Mouse (Mus musculus): ENCODE results near the gene Ubac2. TPM values are rescaled to one million over a fixed set of nuclear protein-coding genes. Genes with fewer than 3 reads are reported as not detected.

Gene Ubac2
- total and polyA plus RNA-seq, 3 experiments: 32.8 to 40.1 (median 35.5) TPM

DNA sequence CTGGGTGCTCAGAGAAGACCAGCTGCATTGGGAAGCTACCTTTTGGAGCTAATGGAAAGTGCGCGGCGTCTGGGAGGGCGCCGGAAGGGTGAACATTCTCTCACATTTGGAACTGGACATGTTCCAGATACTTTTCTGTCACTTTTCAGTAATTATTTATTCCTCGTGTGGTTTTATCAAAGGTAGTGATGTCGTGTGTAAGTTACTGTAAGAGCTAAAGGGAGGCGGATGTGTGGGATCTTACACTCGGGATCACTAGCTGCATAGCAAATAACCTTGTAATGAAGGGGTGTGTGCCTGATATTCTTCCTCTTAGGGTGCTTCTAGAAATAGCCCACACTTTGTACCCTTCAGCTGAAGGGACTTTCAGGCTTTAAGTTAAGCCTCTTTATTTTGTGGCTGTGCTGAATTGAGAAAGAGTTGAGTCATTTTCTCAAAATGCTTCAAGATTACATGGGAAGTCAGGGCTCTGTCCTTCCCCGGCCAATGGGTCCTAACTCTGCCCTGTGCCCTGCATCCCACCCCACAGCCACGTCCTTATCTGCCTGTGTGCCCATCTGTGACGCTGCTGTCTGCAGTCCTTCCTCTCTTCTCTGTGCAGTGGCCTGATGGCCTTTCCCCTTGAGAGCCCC is 83.2 kb downstream of the Ubac2 start:
- H3K79me2 ChIP-seq (replicated peaks; ENCODE audit: control insufficient read depth, extremely low read depth, insufficient read depth, poor library complexity, severe bottlenecking): peaks cover 3% of the 10 kb centered on the region; the same call in 1 of the 2 replicates
- H3K9me3 ChIP-seq (replicated peaks; ENCODE audit: low read length): no peaks in the 10 kb centered on the region
- H3K27me3 ChIP-seq (replicated peaks): no peaks in the 10 kb centered on the region
- no peak for DNase-seq (ENCODE audit: extremely low read depth)
- dilution Hi-C loops (cut with MboI; ENCODE audit: extremely low pct_ligation_motif_present, extremely low pct_unique_long_range_greater_than_20kb, low sequenced_read_pairs) (no loop called here), in situ Hi-C loops (cut with MboI; ENCODE audit: low pct_ligation_motif_present, low pct_unique_long_range_greater_than_20kb, low sequenced_read_pairs) (no loop called here)
- peak overlapping the region; percentile 66 for H3K27ac ChIP-seq (ENCODE audit: insufficient read depth, low read depth)
- H3K4me3 ChIP-seq (replicated peaks in 1 of 3; ENCODE audit: low read depth in 2 of 3, low read length in 2 of 3, poor library complexity in 1 of 3): peak overlapping the region in 2 of 3 experiments; percentile 10 to 31
- peaks cover 0 to 22% of the 10 kb centered on the region in 2 experiments for H3K36me3 ChIP-seq (replicated peaks in 1 of 2; ENCODE audit: control insufficient read depth in 1 of 2, insufficient read depth in 1 of 2, low read length in 1 of 2)
- no peak overlapping the region for H3K9ac ChIP-seq (ENCODE audit: insufficient read depth, low read depth)
- peak; percentile 40 for TF ChIP-seq ETS1 (conservative IDR thresholded peaks at IDR 0.05; ENCODE audit: low read depth, low read length)
- no peak for TF ChIP-seq ELF1 (IDR thresholded peaks at IDR 0.05; ENCODE audit: low read depth, low read length)
- peak; percentile 86 for TF ChIP-seq MEF2A (IDR thresholded peaks at IDR 0.05; ENCODE audit: borderline replicate concordance, low read depth, low read length)
- peaks cover 38 to 76% of the 10 kb centered on the region in 2 experiments for H3K4me1 ChIP-seq (ENCODE audit: control insufficient read depth in 1 of 2, insufficient read depth in 2 of 2)
- peak overlapping the region; percentile 51 for H3K4me2 ChIP-seq (ENCODE audit: insufficient read depth, low read depth, poor library complexity, severe bottlenecking)

DNA sequence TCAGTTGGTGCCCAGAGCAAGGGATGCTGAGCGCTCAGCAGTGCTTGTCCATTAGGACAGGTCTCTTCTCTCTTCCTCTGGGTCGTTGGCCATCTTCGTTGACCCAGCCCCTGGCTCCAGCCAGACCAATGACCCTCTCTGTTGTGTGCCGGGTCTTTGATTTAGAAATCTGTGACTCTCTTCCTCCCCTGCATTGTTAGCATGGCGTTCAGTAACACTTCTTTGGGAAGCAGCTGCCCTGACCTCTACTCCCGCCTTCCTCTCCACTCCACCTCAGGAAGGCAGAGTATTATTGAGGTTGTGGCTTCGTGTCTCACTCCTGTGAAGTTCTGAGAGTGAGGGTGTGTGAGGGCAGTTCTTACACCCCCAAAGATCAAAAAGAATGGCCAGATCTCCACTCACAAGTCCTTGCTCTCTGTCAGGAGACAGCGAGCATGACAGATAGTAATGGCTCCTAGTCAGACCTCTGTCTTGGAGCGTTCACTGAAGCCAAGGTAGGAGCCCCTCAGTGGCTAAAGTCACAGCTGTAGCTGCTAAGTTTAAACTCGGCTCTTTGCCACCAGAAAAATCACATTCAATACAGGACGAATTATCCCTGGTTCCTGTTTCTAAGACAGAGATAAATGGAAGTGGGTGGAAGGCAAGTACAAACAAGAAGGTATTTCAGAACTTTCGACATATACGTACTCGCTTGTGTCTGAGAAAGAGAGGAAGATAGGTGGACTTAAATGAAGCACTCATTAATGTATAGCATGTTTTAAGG is 83.9 kb downstream of the Ubac2 start:
- Histone ChIP-seq H3K79me2 (replicated peaks; ENCODE audit: control insufficient read depth, extremely low read depth, insufficient read depth, poor library complexity, severe bottlenecking) (peaks cover 3% of the 10 kb centered on the region), H3K27ac (ENCODE audit: insufficient read depth, low read depth) (peak overlapping the region; percentile 66), H3K4me2 (ENCODE audit: insufficient read depth, low read depth, poor library complexity, severe bottlenecking) (0 out of 2 replicates have a peak overlapping the region, but pooled peaks have one; percentile 12), H3K4me1 (ENCODE audit: control insufficient read depth in 1 of 2, insufficient read depth in 2 of 2) (peaks cover 38 to 74% of the 10 kb centered on the region in 2 experiments), H3K36me3 (replicated peaks in 1 of 2; ENCODE audit: control insufficient read depth in 1 of 2, insufficient read depth in 1 of 2, low read length in 1 of 2) (peaks cover 0 to 20% of the 10 kb centered on the region in 2 experiments), H3K27me3 (replicated peaks) (no peaks in the 10 kb centered on the region), H3K4me3 (replicated peaks in 1 of 3; ENCODE audit: low read depth in 2 of 3, low read length in 2 of 3, poor library complexity in 1 of 3) (peak overlapping the region; percentile 10 to 70 (median 31)), H3K9ac (ENCODE audit: insufficient read depth, low read depth) (no peak overlapping the region), H3K9me3 (replicated peaks; ENCODE audit: low read length) (no peaks in the 10 kb centered on the region)
- TF ChIP-seq MAX (IDR thresholded peaks at IDR 0.05; ENCODE audit: low read length): no peak
- no peak for TF ChIP-seq TCF12 (IDR thresholded peaks at IDR 0.05; ENCODE audit: low read depth, low read length)
- no peak for TF ChIP-seq KAT2A (IDR thresholded peaks at IDR 0.05; ENCODE audit: insufficient replicate concordance, low read length)
- no peak for TF ChIP-seq ETS1 (conservative IDR thresholded peaks at IDR 0.05; ENCODE audit: low read depth, low read length)
- TF ChIP-seq UBTF (IDR thresholded peaks at IDR 0.05; ENCODE audit: low read depth, low read length): no peak
- TF ChIP-seq POLR2AphosphoS2 (IDR thresholded peaks at IDR 0.05; ENCODE audit: low read depth, low read length): no peak
- TF ChIP-seq RAD21 (IDR thresholded peaks at IDR 0.05; ENCODE audit: low read depth, low read length): no peak
- no peak for TF ChIP-seq MXI1 (IDR thresholded peaks at IDR 0.05; ENCODE audit: low read depth, low read length)
- TF ChIP-seq MEF2A (IDR thresholded peaks at IDR 0.05; ENCODE audit: borderline replicate concordance, low read depth, low read length): no peak
- TF ChIP-seq CHD2 (IDR thresholded peaks at IDR 0.05; ENCODE audit: low read length): no peak
- no peak for TF ChIP-seq MAFK (IDR thresholded peaks at IDR 0.05; ENCODE audit: insufficient replicate concordance, low read length)
- TF ChIP-seq E2F4 (IDR thresholded peaks at IDR 0.05; ENCODE audit: insufficient replicate concordance, low read depth, low read length): no peak
- TF ChIP-seq RCOR1 (conservative IDR thresholded peaks at IDR 0.05; ENCODE audit: low read depth, low read length): no peak
- no peak for TF ChIP-seq ZNF384 (IDR thresholded peaks at IDR 0.05; ENCODE audit: low read depth, low read length)
- in situ Hi-C loops (cut with MboI; ENCODE audit: low pct_ligation_motif_present, low pct_unique_long_range_greater_than_20kb, low sequenced_read_pairs): no loop called here
- dilution Hi-C loops (cut with MboI; ENCODE audit: extremely low pct_ligation_motif_present, extremely low pct_unique_long_range_greater_than_20kb, low sequenced_read_pairs): no loop called here
- DNase-seq (ENCODE audit: extremely low read depth): no peak

All from CH12.LX (cell line).